Mouse (Mus musculus): ENCODE data around the gene Obox3.
"Not testable (repeated sequence)": the region's sequence is repeated elsewhere in the genome, so short reads cannot be mapped to it uniquely, and the experiment has no call there.

The Obox3 gene

DNA sequence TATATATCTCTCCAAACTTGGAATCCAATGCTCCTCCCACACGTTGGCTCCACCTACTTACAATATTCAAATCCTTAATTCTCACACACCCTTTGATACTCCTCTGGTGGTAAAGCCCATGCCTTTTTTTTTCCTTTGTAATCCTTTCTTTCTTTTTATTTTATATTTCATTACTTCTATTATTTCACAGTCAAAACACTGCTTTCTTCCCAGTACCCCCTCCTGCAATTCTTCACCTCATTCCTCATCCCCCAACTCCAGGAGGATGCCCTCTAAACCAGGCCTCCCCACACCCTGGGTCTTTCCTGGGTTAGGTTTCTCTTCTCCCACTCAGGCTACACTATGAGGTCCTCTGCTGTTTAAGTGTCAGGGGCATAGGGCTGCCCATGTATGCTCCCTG is at the start of gene Obox3:
Gene Obox3, minus strand, starts transcription at position 101 of the 400 bp plus-strand sequence.
- in situ Hi-C loops (cut with MboI), result not testable (repeated sequence)

DNA sequence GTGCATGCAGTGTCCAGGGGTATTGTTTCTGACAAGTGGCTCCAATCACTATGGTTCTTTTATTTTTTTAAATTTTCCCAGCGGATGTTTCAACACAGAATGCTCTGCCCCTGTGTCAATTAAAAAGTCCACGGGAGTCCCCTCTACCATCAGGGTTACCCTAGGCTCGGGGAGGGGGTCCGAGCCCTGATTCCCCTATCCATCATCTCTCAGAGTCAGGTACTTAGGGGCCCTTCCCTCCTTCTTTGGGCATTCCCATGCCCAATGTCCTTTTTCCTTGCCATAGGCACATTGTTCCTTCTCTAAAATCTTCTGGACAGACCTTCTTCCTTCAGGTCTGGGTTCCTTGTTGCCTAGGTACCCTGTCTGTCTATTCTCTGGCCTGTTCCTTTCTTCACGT is 130.3 kb downstream of the Obox3 start:
- in situ Hi-C loops (cut with MboI), result not testable (repeated sequence)
